ENCODE assay signal across 12 mouse cellular contexts in the genomic region with DNA sequence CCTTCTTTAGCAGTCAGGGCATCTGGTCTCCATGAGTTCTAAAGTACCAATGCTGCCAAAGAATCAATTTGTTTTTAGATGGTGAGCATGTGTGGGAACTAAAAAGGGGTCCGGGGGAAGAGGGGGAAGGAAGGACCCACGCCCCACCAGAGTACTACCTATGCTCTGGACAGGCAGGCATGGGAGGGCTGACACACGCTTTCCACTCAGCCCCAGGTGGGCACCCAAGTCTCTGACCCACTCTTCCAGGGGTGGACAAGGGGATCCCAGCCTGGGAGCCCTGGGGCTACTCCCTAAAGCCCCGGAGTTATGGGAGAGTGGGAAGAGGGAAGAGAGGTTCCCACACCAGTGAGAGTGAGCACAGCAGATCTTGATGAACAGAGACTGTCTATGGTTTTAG.
"Had no signal": no experiment of that assay in that cellular context is flagged by ENCODE, and none has a peak within 500 bp of the region (broad histone marks: within the 10 kb centered on the region; RNA-seq: fewer than 3 reads in every experiment).

No protein-coding gene starts in this region.

- H3K4me2 ChIP-seq: kidney, embryonic 15.5 days; liver, embryonic 13.5 days; lung, embryonic 15.5 days; midbrain, embryonic 12.5 days; neural tube, embryonic 12.5 days had no signal

- H3K27me3 ChIP-seq: kidney, embryonic 15.5 days; liver, embryonic 13.5 days; lung, embryonic 15.5 days; megakaryocyte, embryonic 14.5 days; midbrain, embryonic 12.5 days; neural tube, embryonic 12.5 days had no signal

- H3K4me1 ChIP-seq: kidney, embryonic 15.5 days; liver, embryonic 13.5 days; lung, embryonic 15.5 days; megakaryocyte, embryonic 14.5 days; midbrain, embryonic 12.5 days; neural tube, embryonic 12.5 days had no signal

- H3K9me3 ChIP-seq: kidney, embryonic 15.5 days; liver, embryonic 13.5 days; lung, embryonic 15.5 days; midbrain, embryonic 12.5 days; neural tube, embryonic 12.5 days had no signal

- H3K9ac ChIP-seq: kidney, embryonic 15.5 days; liver, embryonic 13.5 days; liver, postnatal 0 days; lung, embryonic 15.5 days; midbrain, embryonic 12.5 days; neural tube, embryonic 12.5 days had no signal

- H3K27ac ChIP-seq: kidney, embryonic 15.5 days; liver, embryonic 13.5 days; lung, embryonic 15.5 days; macrophage; midbrain, embryonic 12.5 days; neural tube, embryonic 12.5 days had no signal

- H3K36me3 ChIP-seq: kidney, embryonic 15.5 days; liver, embryonic 13.5 days; lung, embryonic 15.5 days; midbrain, embryonic 12.5 days; neural tube, embryonic 12.5 days had no signal

- ATAC-seq: liver, postnatal 0 days had no signal

- DNase-seq: liver; liver, embryonic 13.5 days; liver, postnatal 0 days; lung, postnatal 14 days; spleen, adult 18-20 months; thymus, postnatal 36 days had no signal

- H3K4me3 ChIP-seq: kidney, embryonic 15.5 days; liver, embryonic 13.5 days; lung, embryonic 15.5 days; megakaryocyte, embryonic 14.5 days; midbrain, embryonic 12.5 days; neural tube, embryonic 12.5 days had no signal
